Mouse (Mus musculus) layer of hippocampus, adult 9-10 months (tissue): ENCODE results near the gene Cmbl.
A peak's percentile ranks its signal among the peaks of the same experiment; 100 is the strongest.

Experiments
- DNase-seq: peaks from one replicate; pipeline ENCODE4 v3.0.0; 2022; ENCODE audit warnings: low spot score

Gene Cmbl

GRCm38 (mm10) chr15:31583304-31584085 is 18.3 kb downstream of the Cmbl start:
- no peak for DNase-seq

GRCm38 (mm10) chr15:31585238-31585637 is 20.0 kb downstream of the Cmbl start:
- no peak for DNase-seq

GRCm38 (mm10) chr15:31586088-31586487 is 20.9 kb downstream of the Cmbl start:
- no peak for DNase-seq

- peak; percentile 91 for DNase-seq
Measured at GRCm38 (mm10) chr15:31586519-31586918, 21.3 kb downstream of the Cmbl start.

GRCm38 (mm10) chr15:31587789-31588188 is 22.6 kb downstream of the Cmbl start:
- no peak for DNase-seq

- no peak for DNase-seq
Measured at GRCm38 (mm10) chr15:31588989-31589640, 23.9 kb downstream of the Cmbl start.

GRCm38 (mm10) chr15:31590176-31590575 is 25.0 kb downstream of the Cmbl start:
- no peak for DNase-seq

- DNase-seq: no peak
Measured at GRCm38 (mm10) chr15:31592531-31592930, 27.3 kb downstream of the Cmbl start.

- no peak for DNase-seq
Measured at GRCm38 (mm10) chr15:31594260-31594659, 29.1 kb downstream of the Cmbl start.

GRCm38 (mm10) chr15:31595651-31596050 is 30.5 kb downstream of the Cmbl start:
- DNase-seq: no peak

- DNase-seq: no peak
Measured at GRCm38 (mm10) chr15:31599834-31600233, 34.6 kb downstream of the Cmbl start.

GRCm38 (mm10) chr15:31601279-31601645 is 36.1 kb downstream of the Cmbl start:
- DNase-seq: no peak

GRCm38 (mm10) chr15:31601646-31602374 is 36.6 kb downstream of the Cmbl start, which contains the start of the genes Cct5 and Fam173b:
Gene Cct5 (minus strand): TSS chr15:31601804.
Gene Fam173b (plus strand): TSS chr15:31601852.
- DNase-seq: peak; percentile 97

- no peak for DNase-seq
Measured at GRCm38 (mm10) chr15:31602426-31602825, 37.2 kb downstream of the Cmbl start.

GRCm38 (mm10) chr15:31603113-31603512 is 37.9 kb downstream of the Cmbl start:
- DNase-seq: no peak

- no peak for DNase-seq
Measured at GRCm38 (mm10) chr15:31606821-31607220, 41.6 kb downstream of the Cmbl start.

GRCm38 (mm10) chr15:31611027-31611426 is 45.8 kb downstream of the Cmbl start:
- no peak for DNase-seq

GRCm38 (mm10) chr15:31611976-31612375 is 46.8 kb downstream of the Cmbl start:
- no peak for DNase-seq

- no peak for DNase-seq
Measured at GRCm38 (mm10) chr15:31613826-31614453, 48.8 kb downstream of the Cmbl start.

- no peak for DNase-seq
Measured at GRCm38 (mm10) chr15:31614666-31615065, 49.5 kb downstream of the Cmbl start.

GRCm38 (mm10) chr15:31617261-31617660 is 52.1 kb downstream of the Cmbl start:
- no peak for DNase-seq

- no peak for DNase-seq
Measured at GRCm38 (mm10) chr15:31619521-31619920, 54.3 kb downstream of the Cmbl start.
